Comparison of ENCODE assay signal across 8 mouse cellular contexts in genomic region chr6:149141393-149142173, GRCm38 (mm10). TPM values are rescaled to one million over a fixed set of nuclear protein-coding genes. Genes with fewer than 3 reads are reported as not detected.
DNase-seq lines count a peak whose midpoint lies in the region; ATAC-seq lines count a peak whose summit lies in the region.

No protein-coding gene starts in this region.

- peaks cover 7% of the 10 kb centered on the region for H3K4me1 ChIP-seq in hindbrain, embryonic 16.5 days (ENCODE audit: control insufficient read depth, insufficient read depth, low read depth, low read length)

- no peak overlapping the region for H3K27ac ChIP-seq in hindbrain, embryonic 16.5 days (ENCODE audit: low read depth, low read length)

- 8% methylated on average over 36 of the region's 36 CpGs for WGBS in hindbrain, embryonic 16.5 days

- no peaks in the 10 kb centered on the region for H3K9me3 ChIP-seq in hindbrain, embryonic 16.5 days (ENCODE audit: control insufficient read depth, low read length)

- peak overlapping the region; percentile 67 for H3K9ac ChIP-seq in hindbrain, embryonic 16.5 days (ENCODE audit: low read depth, low read length)

- peak overlapping the region; percentile 88 for H3K4me2 ChIP-seq in hindbrain, embryonic 16.5 days (ENCODE audit: low read length)

- peak overlapping the region; percentile 57 for H3K4me3 ChIP-seq in hindbrain, embryonic 16.5 days (ENCODE audit: low read length)

- peak; percentile 97 for ATAC-seq in hindbrain, embryonic 16.5 days

- DNase-seq in ZHBTc4 (ENCODE audit: low read depth, low spot score), result peak; percentile 97
- DNase-seq in cerebellum, postnatal 4 days (ENCODE audit: low spot score in 2 of 2), result peak; percentile 58 to 66
- DNase-seq in gastrocnemius, adult 18-20 months (ENCODE audit: low spot score), result peak; percentile 87
- DNase-seq in left cerebral cortex, adult 18-20 months (ENCODE audit: low spot score in 2 of 2), result peak; percentile 52 to 79
- peak; percentile 90 to 91 for DNase-seq in lung, postnatal 4 days
- DNase-seq in retina, postnatal 1 day, result peak; percentile 86
- DNase-seq in thymus, postnatal 4 days, result peak; percentile 83

- no peaks in the 10 kb centered on the region for H3K36me3 ChIP-seq in hindbrain, embryonic 16.5 days (ENCODE audit: control insufficient read depth, insufficient read depth, low read length)

- no peaks in the 10 kb centered on the region for H3K27me3 ChIP-seq in hindbrain, embryonic 16.5 days (replicated peaks; ENCODE audit: control insufficient read depth, insufficient read depth, low read length)

RNA-seq across cellular contexts. Expression of gene Etfbkmt, which starts 1.9 kb away (rescaled TPM):
- total RNA-seq in gastrocnemius, adult 18-20 months (2021), result 10 to 100 TPM in 1 of 2 experiments, 1 to 10 TPM in 1; 9.5 to 13.0 TPM
- polyA plus RNA-seq in hindbrain, embryonic 16.5 days (2015; fragmentation: Nextera tagmentation; extraction: Ambion mirVana), result 7.6 and 8.0 TPM in 2 replicates
- total RNA-seq in left cerebral cortex, adult 18-20 months (2021), result 1 to 10 TPM; 1.5 to 3.6 TPM

RNA-seq across cellular contexts. Expression of gene Gm10203, which starts 11.6 kb away (rescaled TPM):
- not detected for total RNA-seq in gastrocnemius, adult 18-20 months (2021)
- not detected in 2 replicates for polyA plus RNA-seq in hindbrain, embryonic 16.5 days (2015; fragmentation: Nextera tagmentation; extraction: Ambion mirVana)
- total RNA-seq in left cerebral cortex, adult 18-20 months (2021), result not detected

RNA-seq across cellular contexts. Expression of gene Dennd5b, which starts 40.1 kb away (rescaled TPM):
- total RNA-seq in gastrocnemius, adult 18-20 months (2021), result 10 to 100 TPM in 1 of 2 experiments, 1 to 10 TPM in 1; 5.9 to 12.4 TPM
- 10.9 and 11.0 TPM in 2 replicates for polyA plus RNA-seq in hindbrain, embryonic 16.5 days (2015; fragmentation: Nextera tagmentation; extraction: Ambion mirVana)
- total RNA-seq in left cerebral cortex, adult 18-20 months (2021), result 10 to 100 TPM; 61.8 to 62.2 TPM

RNA-seq across cellular contexts. Expression of gene Amn1, which starts 46.9 kb away (rescaled TPM):
- total RNA-seq in gastrocnemius, adult 18-20 months (2021), result 10 to 100 TPM; 13.4 to 15.6 TPM
- 89.8 and 93.6 TPM in 2 replicates for polyA plus RNA-seq in hindbrain, embryonic 16.5 days (2015; fragmentation: Nextera tagmentation; extraction: Ambion mirVana)
- 10 to 100 TPM; 28.5 to 30.6 TPM for total RNA-seq in left cerebral cortex, adult 18-20 months (2021)

Comparison
In these comparisons a context has a peak if more than half of its experiments do, and no peak if none do; other contexts are left out.
1. RNA of gene Dennd5b, which starts 40.1 kb away (total RNA-seq): 61.8 to 62.2 TPM in left cerebral cortex, adult 18-20 months; 5.9 to 12.4 TPM in gastrocnemius, adult 18-20 months; every median in the first group is over 4 times any median in the second.
2. Peak in every context shown above with its lines, with median percentiles within 50 percentile points of each other: DNase-seq.